Mouse (Mus musculus) E14TG2a.4 (cell line): ENCODE data around the gene Tmem202.

Source experiments
- CTCF ChIP-seq: conservative IDR thresholded peaks from 2 replicates; pipeline ENCODE4 v1.5.1; 2014; ENCODE audit warnings: low read length
- NANOG ChIP-seq: IDR thresholded peaks from 2 replicates; pipeline ENCODE4 v1.6.1; 2014; ENCODE audit warnings: borderline replicate concordance, low read length, mixed read lengths
- POU5F1 ChIP-seq: IDR thresholded peaks from 2 replicates; pipeline ENCODE4 v1.6.1; 2014; ENCODE audit warnings: low read length, borderline replicate concordance

DNA sequence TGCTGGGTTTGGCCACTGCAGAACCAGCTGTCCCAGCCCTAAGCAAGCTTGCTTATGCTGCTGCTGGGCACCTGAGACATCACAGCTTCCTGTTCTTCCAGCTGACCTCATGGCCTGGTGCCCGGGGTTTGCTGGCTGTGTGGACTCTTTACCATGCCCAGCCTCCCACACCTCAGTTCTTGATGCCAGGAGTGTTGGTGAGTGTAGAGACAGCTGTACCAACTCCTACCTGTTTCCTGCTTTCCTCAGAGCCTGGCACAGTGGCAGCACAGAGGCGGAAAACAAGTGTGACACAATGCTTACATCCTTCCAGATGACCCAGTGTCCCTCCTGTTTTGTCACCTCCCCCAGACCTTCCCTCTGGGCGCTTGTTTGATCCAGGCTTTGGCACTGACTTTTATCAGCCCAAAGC is 12.0 kb upstream of the Tmem202 start:
- TF ChIP-seq CTCF = no peak
- TF ChIP-seq POU5F1 = no peak
- no peak for TF ChIP-seq NANOG
